Mouse (Mus musculus): ENCODE data around the gene Pde1a.
A peak's percentile ranks its signal among the peaks of the same experiment; 100 is the strongest.

The Pde1a gene

DNA sequence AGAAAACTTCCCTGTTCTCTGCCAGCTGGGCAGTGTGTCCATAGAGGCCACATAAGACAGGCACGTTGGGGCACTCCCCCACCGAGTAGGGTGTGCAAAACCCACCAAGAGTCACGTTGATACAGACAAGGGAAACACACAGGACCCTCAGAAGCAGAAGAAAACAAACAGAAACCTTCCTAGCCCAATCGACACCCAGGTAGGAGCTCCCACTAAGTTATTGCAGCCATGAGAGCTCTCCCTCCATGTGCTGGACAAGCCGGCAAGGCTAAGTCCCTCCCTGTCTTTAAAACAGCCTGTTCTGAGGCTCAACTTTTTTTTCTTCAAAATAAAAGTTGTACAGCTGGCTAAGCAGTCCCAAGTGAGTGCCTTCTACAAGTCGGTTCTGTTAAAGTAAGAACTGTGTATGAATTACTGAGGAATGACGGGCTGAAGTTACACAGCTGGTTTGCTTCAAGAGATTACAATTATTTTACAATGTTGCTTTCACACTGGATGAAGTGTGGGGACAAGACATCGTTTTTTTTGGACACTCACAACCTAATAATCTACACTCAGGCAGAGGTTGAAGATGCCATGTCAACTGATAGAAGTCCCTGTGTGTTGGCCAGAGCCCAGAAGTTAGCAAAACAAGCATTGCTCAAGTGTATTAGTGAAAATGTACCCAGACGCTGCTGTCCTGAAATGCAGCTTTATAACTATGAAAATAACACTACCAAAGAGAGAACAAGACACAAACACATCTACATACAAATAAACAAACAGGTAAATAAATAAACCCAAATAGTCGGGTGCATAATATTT, 90.4 kb downstream of the Pde1a start:
- peak; percentile 32 for DNase-seq

DNA sequence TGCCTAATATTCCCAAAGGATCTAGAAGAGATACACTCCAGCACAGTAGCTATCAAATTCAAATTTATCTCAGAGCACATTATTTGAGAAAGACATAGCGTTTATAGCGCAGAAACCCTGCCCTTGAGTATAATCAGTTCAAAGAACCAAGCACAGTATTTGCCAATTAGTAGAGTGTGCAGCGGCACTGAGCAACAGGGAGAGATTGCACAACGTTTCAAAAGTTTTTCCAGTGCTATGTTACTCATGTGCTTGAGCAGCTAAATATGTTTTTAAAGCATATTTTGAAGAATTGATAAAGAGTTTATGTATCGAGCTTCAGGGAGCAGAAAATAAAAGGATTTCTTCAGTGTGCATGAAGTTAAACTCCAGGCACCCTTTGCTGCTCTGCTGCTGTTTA, 91.3 kb downstream of the Pde1a start:
- DNase-seq: peak; percentile 23

DNA sequence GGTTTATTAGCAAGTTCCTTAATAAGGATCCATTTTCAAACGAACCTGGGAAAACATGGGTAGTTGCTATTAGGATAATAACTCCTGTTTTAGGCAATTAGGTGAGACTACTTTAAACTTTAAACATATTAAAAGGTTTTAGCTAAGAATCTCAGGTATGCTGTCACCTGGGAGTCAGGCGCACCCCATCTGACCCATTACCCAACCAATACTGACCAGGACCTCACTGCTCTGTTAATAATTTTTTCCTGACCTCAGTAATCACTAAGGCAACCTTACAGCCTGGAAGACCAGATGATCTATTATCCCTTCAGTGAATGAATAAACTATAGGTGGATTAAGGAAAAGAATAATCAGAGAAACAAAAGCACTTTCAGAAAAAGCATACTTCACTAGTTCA, 100.2 kb downstream of the Pde1a start:
- DNase-seq: no peak

DNA sequence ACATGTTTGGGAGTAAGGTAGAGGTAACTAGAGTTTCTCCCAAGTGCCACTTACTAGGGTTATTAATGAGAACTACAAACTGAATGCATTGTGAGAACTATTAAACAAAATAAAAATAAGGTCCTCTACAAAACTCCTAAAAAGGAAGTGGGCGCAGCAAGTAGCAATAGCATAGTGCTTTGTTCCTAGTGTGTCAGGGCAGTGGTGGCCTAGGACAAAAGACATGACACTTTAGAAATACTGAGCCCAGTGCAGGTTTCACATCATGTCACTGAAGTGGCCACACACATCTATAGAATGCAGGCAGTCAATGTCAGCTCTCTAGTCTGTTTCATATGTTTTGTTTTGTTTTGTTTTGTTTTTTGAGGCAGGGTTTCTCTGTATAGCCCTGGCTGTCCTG, 103.2 kb downstream of the Pde1a start:
- no peak for DNase-seq

DNA sequence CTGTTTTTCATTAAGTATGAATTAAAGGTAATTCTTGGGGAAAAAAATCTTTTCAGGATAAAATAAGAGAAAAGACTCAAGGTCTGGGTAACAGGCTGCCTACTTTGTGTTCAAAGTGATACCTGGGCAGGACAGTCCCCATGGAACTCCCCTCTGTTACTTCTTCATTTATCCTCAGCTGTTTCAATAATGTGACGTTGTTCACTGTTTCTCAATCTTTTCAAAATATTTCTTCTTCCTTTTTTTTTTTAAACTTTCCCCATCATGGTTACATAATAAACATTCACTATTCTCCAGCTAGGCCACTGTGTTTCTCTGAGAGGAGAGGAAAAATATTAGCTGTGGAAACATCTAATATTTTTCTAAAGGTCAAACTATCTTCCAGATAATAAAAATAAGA, 103.7 kb downstream of the Pde1a start:
- no peak for DNase-seq

DNA sequence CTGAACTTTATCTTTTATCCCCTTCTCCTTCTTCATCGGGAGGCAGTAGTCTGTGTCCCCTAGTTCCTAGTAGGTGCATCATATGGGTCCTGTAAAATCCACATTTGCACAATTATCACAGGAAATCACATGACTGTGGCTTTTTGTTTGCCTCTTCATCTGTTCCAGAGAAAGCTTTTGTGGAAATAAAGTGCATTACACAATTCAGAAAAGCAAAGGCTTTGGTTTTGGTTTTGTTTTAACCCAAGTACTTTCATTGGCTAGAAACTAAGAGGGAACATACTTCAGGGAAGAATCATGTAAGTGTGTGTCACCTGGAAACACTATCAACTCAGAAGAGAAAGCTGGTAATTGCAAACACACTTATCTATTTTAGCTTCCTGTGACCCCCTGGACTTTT, 104.2 kb downstream of the Pde1a start:
- peak; percentile 20 for DNase-seq

DNA sequence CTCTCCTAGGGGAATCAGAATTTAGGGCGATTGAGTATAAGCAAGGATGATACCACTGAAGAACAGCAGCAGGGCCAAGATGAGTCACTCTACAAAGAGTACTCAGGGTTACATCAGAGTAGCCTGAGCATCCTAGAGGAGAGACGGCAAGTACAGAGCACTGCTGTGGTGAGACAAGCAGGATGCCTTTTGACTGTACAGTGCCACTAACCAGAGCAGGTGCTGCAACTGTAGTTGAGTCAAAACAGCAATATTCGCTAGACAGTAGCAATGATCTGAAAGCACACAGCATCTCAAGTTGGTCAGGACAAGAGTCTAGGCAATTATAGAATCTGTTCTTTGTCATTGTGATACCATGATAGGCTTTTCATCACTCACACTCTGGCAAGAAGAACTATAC, 115.1 kb downstream of the Pde1a start:
- DNase-seq: no peak

DNA sequence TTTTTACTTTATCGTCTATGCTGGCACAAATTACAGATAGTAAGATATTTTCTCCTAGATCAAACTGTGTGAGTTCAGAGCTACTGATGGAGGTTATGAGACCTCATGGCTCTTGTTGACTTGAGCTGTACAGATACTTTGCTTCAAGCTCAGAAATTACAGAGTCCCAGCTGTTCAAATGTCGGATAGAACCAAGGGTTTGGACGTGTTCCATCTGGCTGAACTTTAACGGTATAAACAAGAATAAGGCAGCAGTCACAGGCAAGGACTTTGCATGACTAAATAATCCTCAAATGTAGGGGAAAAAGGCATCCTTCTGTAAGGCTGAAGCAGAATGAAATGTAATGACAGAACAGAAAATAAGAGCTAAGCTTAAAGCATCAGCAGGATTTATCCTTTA, 116.2 kb downstream of the Pde1a start:
- DNase-seq: peak; percentile 45

DNA sequence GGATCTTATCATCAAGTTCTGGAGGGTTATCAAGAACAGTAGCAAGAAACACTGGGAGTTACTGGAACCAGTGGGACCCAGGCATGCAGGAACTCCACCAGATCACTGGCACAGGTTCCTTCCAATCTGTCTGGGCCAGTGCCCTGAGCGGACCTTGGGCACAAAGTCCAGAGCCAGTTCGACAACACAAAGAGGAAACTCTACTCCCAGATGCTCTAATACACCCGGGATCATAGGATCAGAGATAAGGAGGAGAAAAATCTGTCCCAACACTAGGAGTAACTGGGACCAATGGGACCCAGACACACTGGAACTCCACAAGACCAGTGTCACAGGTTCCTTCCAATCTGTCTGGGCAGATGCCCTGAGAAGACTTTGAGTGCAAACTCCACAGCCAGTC, 130.1 kb downstream of the Pde1a start:
- no peak for DNase-seq

DNA sequence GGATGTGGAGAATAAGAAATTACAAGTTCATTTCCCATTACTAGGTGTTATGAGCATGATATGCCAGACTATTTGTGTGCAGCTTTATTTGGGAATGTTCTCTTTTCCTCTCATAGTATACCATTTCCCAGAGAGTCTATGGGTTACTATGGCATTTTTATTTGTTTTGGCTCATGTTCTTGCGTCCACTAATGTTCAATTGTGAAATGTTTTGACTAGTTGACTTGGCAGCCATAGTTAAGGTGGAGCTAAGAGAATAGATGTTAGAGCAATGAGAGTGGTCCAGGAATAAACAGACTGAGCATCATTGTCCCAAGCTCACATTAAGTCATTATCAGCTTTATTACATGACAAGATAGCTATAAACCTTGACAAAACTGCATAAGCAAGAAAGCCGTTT, 130.8 kb downstream of the Pde1a start:
- peak; percentile 3 for DNase-seq

DNA sequence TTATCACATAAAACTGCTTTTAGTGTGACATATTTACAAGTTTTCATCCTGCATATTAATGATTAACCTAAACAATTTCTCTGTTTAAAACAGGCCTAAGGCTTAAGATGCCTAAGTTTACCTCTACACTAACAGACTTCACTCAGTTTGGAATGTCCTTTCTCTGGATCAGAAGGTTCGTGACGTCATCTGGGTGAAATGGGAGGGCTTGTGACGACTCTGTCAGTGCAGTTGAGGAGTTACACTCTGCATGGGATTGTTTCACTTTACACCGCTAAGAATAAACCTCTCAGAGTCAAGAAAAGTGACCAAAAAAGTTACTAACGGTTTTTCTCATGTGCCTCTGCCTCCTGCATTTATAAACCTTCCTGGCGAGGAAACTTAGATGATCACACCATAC, 137.6 kb downstream of the Pde1a start:
- DNase-seq: no peak

DNA sequence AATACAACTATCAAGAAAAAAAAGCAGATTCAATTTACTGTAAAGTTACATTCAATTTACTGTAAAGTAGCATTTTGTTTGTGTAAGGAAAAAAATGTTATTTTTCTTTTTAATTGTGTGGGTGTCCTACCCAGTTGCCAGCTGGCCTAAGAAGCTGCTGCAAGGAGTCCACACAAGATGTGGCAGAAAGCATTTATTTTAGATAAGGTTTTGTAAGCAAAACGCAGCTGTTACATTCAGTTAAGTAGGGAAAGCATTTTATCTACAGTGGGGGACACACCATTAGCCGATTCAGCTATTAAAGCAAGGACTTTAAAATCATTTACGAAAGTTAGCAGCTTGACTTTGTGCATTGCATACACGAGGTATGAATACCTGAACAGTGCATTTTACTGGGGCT, 145.5 kb downstream of the Pde1a start:
- DNase-seq: no peak

DNA sequence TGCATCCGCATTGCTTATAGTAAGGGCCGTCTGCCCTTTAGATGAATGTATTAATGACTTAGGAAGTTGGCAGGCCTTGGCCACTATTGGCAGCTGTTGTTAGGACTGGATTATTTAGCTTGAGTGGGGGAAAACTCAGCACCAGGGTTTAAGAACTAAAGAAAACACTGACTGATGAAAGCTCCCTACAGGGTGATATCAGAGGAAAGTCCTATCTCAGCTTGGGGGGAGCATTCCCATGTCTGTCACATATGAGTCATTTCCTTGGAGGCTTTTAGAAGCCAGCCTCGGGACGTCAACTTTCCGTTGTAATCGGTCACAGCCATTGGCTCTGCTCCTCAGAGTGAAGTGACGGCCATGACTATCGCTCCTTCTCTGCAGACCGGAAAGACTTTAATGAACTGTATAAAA, 146.0 kb downstream of the Pde1a start:
- DNase-seq: peak; percentile 27

DNA sequence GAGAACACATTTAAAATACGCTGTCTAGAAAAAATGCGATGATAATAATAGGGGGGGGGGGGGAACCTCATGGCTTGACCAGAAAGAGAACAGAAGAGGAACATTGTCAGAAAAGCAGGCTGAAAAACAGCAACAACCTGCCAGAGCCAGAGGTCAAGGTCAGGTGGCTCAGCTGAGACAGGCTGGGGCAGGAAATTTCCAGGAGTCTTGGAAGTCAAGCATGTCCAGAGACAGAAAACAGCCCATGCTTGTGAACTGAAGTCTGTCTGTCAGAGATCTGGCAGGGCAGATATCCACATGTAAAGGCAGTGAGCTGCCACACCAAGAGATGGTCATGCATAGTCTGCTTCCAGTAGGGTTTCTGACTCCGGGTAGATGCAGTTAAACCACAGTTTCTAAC, 147.5 kb downstream of the Pde1a start:
- no peak for DNase-seq

DNA sequence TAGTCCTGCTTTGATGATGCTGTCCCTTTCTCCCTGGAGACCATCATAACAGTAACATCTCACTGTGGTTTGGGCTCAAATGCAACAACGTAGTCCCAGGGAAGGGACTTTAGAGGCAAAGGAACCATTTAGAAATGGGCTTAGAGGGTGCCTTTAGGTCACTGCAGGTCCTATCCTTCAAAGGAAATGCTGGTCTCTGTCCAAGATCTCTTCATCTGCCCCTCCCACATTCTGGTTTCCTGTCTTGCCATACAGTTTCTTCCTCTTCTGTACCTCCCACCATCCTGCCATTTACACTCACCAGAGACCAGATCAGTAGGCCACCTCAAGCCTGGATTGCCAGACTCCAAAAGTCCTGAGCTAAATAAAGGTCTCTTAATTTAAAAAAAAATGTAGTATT, 150.3 kb downstream of the Pde1a start:
- no peak for DNase-seq

DNA sequence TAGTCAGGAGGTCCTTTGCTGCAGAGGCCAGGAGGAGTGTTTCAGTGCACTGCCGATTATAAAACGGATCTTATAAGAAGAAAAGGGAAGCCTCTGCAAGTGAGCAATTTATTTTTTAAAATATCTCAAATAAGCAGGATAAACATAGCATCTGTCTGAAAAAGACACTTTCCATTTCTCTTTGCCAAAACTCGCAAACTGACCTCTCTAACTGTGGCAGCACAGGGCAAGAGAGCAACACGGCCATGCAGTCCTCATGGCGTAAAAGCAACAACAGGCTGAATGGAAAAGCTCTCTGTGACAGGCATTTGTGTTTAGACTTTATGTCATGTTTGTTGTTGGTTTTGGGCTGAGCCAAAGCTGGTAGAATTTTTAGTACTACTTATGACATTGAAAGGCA, 152.0 kb downstream of the Pde1a start:
- no peak for DNase-seq

DNA sequence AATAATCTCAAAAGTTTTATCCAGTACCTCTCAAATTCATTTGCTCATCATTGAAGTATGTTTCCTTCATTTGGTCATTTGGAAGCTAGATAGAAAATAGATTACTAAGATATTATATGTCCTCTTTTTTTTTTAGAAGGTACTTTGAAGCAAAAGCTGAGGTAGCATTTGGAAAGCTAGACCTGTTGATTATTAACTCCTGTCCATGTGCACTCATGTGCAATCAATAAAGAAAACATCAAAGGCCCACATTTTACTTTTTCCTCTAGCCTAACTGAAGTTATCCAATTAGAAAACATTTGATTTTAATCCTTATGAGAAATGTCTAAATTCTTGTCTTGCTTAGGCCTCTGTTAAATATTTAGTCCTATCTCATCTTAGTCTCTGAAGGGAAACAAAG, 153.3 kb downstream of the Pde1a start:
- no peak for DNase-seq

DNA sequence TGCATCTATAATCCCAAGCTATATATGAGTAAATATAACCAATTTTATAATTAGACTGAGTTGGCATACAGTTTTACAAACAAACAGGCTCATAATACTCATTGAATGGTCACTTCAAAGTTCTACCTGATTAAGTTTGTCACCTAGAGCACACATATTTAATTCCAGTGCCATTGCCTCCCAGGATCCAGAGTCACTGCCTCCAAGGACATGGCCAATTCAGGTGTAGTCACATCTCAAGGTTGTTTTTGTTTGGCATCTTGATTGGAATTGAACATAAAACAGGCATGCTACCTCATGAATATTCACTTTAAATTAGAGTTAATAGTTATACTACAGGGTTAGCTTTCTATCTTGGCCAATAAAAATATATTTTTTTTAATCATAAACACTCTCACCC, 157.0 kb downstream of the Pde1a start:
- DNase-seq: no peak

DNA sequence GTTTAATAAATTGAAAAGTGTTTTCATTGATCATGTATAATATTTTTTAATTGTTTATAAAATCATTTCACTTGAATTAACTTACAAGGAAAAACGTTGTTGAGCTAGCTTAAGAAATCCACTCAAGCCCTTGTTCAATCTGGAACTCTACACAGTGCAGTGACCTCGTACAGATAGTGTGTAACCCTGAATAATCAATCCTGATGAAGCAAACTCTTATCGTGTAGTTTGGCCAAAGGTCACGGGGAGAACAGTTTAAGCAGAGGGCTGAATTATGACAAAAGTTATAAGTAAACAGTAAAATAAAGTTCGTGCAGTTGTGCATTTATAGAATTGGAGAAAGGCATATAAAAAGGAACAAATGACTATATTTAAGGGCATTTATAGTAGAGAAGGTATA, 159.7 kb downstream of the Pde1a start:
- DNase-seq: no peak

DNA sequence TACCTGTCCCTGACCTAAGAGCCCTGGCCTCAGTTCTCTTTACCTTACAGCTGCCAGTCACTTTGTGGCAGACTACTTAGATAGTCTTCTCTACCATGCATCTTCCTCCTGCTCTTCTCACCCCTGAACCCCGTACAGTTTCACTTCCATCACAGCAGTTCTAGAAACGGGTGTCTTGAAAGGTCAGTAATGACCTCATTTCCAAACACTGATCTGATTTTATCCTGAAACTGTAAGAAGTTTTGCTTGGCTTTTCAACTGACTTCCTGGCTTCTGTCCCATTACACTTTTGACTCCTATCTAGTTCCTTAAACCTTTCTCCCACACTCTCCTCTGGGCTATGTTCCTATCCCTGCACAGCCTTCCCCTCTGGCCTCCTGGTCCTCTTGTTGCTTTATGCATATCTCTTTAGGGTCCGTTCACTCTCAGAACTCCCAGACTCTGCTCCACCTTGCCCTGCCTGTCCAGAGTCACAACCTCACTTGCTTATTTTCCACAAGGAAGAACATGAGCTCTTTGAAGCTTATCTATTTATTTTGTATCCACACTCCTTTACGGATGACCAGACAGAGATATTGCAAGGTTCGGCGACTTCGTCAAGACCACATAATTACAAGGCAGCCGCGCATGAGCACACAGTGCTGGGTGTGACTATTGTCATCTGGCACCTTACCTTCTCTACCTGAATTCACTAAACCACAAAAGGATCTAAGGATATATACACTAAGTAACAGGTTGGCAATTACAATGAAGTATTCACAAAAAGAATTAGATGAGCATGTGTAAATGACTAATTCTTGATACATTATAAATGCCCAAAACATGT, 162.4 kb downstream of the Pde1a start:
- no peak for DNase-seq

DNA sequence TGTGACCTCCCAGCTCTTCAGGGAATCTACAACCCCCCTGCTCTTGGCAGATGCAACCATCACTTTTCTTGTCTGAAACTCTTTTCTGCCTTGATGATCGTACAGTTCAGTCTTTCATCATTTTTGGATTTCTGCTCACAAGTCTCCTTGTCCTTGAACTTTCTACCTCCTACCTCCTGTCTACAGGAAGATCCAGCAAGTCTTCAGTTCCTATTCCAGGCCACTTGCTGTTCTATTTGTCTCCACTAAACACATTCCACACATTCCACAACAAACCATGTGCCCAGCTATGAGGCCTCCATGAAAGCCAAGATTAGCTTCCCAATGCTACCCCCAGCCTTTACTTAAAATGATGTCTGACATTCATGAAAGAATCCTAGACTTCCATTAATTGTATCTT, 163.2 kb downstream of the Pde1a start:
- DNase-seq: no peak

DNA sequence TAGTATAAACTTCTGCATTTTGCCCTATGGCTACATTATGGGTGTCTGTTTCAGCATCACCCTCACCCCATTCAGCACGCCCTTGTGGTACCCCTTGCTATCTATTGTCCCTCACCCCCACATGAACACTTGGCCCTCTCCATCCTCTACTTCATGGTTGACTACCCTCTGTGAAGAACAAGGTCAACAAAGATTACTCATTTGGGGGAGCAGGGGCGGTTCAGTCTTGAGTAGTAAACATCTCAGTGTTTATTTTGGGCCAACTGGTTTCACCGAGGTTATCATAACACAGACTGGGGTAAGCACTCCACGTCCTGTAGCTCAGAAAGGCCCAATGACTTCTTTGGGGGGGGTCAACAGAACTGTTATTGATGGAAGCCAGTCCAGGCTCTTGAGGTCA, 164.3 kb downstream of the Pde1a start:
- DNase-seq: no peak

DNA sequence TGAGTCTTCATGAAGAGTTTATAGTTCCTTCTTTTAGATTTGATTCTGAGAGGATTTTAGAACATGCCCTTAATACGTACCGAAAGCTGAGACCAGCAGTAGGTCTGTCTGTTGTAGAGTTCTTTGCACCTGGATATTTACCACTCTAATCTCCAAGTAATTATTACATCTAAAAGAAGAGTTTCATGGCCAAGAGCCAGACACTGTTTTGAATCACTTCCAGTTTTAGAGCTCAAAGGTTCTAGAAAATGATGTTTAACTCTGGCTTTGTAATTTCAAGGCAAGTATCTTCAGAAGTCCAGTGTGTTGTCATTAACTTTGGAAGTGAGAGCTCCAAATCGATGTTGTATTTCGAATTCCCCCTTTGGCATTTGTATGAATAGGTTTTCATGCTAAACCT, 167.8 kb downstream of the Pde1a start:
- no peak for DNase-seq

DNA sequence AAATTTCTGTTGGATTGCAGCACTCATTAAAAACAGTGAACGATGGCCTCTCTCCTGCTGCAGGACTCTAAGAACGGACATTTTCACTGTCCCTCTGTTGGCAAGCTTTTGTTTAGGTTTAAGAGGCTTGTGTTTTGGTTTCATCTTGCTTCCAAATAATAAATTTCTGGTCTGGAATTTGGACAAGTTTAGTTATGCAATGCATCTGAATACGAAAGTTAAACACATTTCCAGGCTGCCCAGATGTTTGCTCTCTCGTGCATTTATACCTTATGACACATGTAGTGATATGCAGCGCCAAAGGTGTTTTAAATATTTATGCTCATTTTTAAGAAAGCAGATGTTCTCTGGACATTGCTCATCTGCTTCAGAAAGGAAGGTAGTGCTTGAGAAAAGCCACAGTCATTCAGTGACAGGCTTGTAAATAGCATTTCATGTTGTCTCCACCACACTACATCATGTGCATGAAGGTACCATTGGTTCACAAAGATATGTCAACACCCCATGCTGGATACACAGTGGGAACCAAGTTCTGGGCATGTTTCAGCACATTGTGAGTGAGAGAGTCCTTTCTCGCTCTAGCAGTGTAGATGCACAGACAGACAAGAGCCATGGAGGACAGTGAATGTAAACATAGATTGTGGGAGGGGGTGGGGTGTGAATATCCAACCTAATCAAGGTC, 171.5 kb downstream of the Pde1a start:
- DNase-seq: peak; percentile 12
